Mouse (Mus musculus) hindlimb bud, embryonic 11.5 days (tissue): ENCODE measurements around the gene Gm49342.
"Not testable (repeated sequence)": the region's sequence is repeated elsewhere in the genome, so short reads cannot be mapped to it uniquely, and the experiment has no call there.

Experiments
- DNase-seq: peaks from one replicate; pipeline ENCODE4 v3.0.0-alpha.2; 2012; ENCODE audit warnings: low read depth, low spot score; ENCODE audit errors: extremely low spot score

The Gm49342 gene

DNA sequence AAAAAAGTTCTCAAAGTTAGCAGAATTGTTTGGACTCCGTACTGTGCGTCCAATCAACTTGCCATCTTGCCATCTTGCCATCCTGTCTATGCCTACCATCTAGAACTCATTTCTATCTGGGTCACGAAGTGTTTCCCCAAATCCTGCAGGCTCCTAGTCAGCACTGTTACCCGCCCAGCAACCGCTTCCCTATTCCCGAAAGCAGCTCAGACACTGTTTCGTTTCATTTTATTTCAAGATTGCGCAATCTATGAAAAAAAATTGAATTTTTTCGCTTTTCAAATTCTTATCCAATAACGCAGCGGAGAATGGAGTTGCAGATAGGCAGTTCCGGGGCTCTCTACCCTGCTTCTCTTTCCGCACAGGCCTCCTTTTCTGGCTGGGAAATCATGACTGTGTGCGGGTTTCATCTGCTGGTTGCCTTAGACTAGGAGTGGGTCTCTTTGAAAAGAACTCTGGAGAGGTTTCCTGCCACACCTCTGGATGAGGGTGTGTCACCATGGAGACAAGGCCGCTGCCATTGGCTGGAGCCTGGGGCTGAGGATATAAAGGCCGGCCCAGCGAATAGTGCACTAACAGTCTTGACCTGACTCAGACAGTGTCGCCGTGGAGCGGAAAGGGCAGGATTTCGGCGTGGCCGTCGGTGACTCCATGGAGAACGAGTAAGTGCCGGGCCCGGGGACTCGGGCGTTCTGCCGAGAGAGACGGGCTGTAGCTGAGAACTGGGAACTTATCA lies at the start of gene Gm49342:
Gene Gm49342, plus strand, starts transcription at position 586 of the 736 bp plus-strand sequence.
- peak; percentile 64 for DNase-seq

DNA sequence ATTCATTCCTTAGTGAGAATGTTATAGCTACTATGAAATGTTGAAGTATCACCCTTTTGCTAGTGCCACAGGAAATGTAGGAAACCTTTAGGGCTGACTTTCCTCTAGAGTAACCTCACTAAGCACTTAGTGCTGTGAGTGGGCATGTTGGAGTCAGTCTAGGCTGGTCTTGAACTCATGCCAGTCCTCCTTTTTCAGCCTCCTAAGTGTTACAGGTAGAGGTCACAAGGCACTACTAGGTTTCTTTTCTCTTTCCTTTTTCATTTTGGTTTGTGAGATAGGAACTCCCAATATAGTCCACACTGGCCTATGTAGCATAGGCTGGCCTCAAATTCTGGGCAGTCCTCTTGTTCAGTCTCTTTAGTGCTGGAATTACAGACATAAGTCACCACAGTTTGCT lies 48.9 kb upstream of the Gm49342 start:
- no peak for DNase-seq

DNA sequence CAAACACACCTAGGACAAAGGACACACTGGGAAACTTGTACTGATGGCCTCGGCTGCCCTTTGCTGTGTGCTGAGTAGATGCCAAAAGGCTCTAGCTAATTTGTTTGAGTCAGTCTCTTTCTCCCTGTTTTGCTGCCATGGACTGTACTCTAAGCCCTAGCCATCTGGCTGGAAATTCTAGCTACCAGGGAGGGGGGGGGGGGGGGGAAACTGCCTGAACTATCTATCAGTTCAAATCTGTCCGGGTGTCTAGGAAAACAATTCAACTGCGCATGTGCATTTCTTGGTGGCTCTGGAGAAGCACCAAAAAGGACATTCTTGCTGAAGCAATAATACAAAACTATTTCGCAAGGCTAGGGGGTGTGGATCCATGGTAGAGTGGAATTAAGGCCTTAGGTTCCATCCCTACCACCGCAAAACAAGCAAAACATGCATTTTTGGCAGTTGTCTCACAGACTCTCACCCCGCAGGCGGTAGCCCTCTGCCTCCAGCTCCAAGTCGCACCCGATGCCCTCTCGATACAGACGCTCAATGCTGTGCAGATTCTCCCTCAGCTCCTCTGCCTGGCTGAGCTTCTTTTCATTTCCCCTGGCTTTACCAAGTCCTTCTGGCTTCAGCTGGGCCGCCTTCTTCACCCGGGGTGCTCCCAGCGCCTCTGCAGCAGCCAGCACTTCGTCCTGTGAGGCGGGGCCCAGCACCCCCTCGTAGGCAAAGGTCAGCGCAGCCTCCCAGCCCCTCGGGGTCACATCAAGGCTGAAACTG lies 48.2 kb upstream of the Gm49342 start:
- no peak for DNase-seq

DNA sequence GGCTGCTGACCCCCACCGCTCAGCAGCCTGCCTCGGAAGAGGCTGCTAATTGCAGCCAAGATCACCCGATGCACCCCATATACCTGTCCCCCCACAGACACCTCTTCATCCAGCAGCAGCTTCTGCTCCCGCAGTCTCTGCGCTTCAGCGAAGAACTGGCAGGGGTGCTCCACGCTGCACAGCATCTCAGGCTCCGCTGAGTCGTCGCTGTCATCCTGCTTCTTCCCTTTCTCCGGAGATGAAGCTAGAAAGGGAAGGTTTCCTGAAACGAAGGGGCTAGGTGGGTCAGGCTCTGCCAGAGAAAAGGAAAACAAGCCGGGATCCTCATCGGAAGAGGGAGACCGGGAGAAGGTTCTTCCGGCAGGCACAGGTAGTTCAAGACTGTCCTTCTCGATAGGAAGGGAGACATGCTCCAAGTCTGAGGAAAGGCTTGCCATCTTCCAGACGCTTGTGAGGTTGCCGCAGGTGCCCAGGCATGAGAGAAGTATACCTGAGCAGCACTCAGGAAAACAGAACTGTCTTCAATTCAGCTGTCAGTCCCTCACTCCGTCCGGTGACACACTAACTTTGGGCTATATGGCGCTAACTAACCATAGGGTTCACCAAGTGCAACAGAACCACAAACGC lies 47.5 kb upstream of the Gm49342 start:
- no peak for DNase-seq

DNA sequence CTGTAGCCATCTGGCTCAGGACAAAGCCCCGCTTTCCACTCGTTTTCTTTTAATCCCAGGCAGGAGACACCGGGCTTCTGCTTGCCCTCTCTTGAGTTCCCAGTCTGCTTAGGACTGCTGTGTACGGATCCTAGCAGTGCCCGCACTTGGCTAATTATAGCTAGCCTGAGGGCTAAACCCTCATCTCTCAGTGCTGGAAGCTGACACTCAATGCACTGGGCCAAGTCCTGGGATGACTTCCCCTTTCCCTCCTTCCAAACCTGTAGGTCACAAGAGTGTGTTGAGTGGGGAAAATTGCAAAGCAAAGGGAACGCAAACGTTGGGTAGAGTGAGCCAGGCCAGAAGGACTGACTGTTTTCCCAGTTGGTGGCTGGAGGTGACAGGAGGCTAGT lies 46.9 kb upstream of the Gm49342 start, which contains the start of gene Klhl33:
Gene Klhl33, minus strand, starts transcription at position 134 of the 392 bp plus-strand sequence.
- no peak for DNase-seq

DNA sequence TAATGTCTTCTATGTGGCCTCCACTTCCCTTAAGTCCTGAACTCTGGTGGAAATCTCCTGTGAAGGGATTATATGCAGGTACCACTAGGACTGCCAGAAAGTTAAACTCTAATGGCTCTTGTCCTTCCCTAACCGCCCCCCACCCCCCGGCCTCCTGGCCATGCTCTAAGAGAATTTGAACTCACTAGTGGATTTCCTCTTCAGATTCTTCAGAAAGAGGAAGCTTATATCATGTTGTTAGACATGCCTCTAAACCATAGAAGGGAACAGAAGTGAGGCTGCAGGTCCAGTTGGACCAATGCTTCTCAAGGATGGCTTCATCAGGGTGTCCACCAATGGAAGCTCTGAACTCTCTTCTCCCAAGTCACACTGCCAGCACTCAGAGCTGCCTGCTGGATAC lies 46.3 kb upstream of the Gm49342 start:
- DNase-seq: not testable (repeated sequence)

DNA sequence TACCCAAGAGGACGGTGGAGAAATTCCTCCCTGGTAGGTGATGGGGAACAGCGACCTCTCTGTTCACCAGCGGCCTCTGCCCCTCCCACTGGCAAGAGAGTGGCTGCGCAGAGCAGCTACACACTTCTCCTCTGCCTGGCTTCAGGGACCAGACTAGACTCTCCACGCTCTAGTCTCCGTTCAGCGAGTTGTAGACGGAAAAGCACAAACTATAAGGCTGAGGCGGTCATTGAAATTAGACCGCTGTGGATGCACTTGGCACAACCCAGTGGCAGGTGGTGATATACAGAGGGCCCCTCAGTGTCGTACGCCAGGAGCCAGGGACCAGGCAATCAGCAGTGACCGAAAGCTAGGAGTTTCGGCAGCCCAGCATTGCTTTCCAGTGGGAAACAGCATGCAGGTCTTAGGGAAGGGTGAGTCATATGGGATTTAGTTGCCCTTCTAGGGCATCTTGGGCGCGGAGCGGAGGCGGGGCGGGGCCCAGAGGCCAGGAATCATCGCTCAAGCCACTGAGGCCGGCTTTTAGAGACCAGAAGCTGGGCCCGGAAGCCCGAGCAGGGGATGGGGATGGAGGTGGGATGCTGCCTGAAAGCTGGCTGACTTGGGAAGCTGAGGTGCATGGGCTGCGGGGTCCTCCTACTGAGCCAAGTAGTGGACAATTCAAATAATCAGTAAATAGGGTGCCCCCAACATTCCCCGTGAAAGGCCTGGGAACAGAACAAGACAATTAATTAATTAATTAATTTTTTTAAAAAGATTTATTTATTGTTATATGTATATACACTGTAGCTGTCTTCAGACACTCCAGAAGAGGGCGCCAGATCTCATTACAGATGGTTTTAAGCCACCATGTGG lies 40.1 kb upstream of the Gm49342 start:
- no peak for DNase-seq

DNA sequence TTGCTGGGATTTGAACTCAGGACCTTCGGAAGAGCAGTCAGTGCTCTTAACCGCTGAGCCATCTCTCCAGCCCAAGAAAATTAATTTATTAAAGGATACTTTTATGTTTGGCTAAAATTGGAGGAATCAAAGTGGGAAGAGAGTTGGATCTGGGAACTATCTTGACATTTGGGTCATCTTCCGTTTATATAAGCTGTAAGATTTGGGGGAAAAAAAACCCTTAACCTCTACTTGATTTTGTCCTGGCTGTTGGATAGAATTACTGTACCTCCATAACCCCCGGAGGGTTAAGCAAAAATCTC lies 39.5 kb upstream of the Gm49342 start:
- DNase-seq: no peak

DNA sequence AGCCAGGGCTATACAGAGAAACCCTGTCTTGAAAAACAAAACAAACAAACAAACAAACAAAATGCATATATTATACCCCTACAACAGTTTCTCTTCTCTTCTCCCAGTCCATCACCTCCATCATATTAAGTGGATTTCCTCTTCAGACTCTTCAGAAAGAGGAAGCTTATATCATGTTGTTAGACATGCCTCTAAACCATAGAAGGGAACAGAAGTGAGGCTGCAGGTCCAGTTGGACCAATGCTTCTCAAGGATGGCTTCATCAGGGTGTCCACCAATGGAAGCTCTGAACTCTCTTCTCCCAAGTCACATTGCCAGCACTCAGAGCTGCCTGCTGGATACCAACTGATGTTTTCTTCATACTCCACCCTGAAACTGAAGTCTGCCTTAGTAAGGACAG lies 39.0 kb upstream of the Gm49342 start:
- not testable (repeated sequence) for DNase-seq

DNA sequence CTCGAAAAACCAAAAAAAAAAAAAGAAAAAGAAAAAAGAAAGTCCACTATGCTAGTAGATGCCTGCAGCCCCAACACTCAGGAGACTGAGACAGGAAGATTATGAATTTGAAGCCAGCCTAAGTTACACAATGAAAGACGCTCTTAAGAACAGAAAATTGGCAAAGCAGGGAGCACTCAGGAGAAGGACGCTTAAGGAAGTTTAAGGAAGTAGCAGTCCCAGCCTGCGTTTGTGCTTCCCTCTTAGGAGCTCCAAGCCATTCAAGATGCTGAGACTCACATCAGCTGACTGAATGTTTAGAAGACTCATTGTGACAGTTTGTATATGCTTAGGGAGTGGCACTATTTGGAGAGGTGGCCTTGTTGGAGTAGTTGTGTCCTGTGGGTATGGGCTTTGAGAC lies 36.2 kb upstream of the Gm49342 start:
- no peak for DNase-seq

DNA sequence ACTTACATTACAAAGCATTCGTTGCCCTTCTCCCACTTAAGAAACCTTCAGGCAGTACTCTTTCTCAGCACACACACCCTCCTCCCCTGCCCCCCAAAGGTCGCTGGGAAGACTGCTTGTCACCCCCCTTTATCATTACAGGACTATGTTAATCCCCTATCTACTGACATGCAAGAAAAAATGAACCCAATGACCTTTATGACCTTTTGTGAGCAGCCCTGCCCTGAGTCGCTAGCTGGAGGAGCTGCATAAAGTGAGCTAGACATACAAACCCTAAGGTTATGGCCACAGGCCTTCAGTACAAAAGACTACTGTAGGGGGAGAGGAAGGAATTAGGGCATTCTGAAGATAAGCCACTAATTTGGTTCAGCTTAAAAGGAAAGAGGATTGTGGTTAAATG lies 33.0 kb upstream of the Gm49342 start:
- no peak for DNase-seq

DNA sequence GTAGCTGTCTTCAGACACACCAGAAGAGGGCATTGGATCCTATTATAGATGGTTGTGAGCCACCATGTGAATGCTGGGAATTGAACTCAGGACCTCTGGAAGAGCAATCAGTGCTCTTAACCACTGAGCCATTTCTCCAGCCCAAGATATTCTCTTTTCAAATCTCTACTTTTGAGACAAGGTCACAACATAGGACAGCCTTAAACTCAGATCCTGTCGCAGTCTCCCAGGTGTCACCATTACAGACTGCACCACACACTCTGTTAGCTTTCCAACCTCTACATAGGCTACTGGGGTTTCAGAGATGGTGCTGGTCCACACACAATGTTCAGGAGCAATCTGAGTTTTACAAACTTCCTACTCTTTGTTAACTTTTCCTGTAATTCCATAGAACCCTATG lies 20.9 kb upstream of the Gm49342 start:
- DNase-seq: not testable (repeated sequence)

DNA sequence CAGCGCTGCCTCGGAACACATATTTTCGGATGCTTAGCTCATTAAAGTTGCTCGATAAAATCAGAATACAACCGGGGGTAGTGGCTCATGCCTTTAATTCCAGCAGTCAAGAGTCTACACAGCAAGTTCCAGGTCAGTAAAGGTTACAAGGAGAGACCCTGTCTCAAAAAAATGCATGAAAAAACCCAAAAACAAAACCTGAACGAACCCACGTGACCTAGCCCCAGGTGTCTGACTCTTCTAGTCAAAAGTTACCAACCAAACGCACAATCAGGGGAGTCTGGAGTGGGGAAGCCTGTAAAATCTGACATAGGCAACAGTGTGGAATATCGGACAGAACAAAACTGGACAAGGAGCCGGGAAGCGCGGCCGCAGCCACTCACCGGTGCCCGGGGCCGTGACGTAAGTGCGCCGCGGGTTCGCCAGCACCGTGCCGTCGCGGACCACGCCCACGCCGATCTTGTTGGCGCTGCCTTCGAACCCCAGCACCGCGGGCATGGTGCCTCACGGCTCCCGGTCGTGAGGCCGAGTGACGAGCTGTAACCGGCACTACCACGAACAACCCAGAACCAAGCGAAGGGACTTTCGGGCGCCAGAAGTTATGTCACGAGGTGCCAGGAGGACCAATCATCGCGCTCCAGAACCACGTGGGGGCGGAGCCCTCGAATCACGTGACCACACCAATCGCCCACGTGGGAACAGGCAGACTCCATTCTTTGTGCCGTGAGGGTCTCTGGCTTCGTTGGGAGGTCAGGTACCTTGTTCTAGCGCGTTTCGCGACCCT lies 19.8 kb upstream of the Gm49342 start, which contains the start of the genes Osgep and Apex1:
Gene Osgep, minus strand, starts transcription at position 613 of the 784 bp plus-strand sequence.
Gene Apex1, plus strand, starts transcription at position 688 of the 784 bp plus-strand sequence.
- peak; percentile 95 for DNase-seq

DNA sequence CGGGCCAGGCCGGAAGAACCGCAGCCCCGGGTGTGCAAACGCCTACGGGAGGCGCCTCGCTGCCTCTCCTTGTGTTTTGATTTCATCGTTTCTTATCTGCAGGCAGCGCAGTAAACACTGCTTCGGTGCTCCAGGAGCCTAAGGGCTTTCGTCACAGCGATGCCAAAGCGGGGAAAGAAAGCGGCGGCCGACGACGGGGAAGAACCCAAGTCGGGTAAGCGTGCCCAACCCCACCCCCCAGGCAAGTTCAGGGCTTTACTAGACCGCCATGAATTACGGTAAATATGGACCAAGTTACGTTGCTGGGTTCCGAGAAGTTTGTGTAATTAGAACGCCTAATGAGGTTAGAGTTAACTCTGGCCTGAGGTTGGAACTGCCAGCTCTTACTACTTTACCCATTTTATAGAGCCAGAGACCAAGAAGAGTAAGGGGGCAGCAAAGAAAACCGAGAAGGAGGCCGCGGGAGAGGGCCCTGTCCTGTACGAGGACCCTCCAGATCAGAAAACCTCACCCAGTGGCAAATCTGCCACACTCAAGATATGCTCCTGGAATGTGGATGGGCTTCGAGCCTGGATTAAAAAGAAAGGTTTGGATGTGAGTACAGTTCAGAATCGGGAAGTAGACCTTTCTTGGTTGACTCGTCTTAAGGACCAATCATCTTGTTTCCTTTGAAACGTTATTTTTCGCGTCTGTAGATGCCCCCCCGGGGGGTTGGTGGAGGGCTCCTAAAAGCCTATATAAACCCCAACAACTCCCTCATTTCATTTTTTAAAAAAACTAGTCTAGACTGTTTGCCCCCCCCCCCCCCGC lies 19.0 kb upstream of the Gm49342 start:
- no peak for DNase-seq

DNA sequence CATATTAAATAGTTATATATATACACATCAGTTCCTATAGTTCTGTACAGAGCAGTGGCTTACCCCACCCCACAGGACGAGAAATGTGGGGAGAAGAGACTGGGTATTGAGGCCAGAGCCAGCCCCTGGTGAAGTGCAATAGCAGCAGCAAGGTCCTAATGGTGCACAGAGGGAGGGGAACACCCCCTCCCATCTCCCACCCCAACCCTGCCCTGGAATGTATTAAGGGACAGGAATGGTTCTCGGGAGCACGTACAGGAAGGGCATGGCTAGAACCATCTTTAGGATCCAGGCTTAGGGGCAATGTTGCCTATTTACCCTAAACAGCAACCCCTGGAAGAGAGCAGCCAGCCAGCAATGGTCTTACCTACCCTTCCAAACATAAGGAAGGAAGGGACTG lies 17.0 kb upstream of the Gm49342 start:
- no peak for DNase-seq

DNA sequence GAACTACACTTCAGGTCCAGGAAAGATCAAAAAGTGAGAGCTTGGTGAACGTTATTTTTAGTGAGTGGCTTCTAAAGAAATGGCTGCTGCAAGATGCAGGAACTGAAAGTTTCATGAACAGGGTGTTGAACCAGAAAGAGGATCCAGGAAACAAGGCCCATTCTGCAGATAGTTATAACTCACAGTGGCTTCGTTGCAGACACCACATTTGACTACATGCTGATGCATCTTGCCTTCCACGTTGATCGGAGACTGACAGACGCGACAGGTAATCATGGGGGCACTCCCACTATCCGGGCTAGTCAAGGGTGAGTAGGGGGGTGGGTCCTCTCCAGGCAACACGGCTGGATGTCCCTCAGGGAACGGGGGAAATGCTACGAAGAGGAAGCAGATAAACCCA lies 14.4 kb upstream of the Gm49342 start:
- DNase-seq: no peak

DNA sequence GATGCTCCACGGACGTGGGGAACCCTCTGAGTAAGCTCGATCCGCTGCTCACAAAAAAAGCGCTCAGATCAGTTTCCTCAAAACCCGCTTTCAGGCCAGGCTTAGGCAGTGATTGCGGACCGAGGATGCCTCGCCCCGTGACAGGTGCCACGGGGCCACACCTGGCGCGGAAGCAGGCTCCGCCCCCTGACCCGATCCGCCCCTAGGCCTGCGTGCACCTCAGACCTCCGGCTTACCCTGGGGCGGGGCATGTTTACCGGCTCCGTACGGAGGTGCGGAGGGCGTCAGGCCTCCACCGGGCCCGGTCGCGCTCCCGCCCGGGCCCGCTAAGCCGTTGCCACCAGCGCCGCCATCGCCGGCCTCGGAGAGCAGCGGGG lies 14.0 kb upstream of the Gm49342 start:
- no peak for DNase-seq

DNA sequence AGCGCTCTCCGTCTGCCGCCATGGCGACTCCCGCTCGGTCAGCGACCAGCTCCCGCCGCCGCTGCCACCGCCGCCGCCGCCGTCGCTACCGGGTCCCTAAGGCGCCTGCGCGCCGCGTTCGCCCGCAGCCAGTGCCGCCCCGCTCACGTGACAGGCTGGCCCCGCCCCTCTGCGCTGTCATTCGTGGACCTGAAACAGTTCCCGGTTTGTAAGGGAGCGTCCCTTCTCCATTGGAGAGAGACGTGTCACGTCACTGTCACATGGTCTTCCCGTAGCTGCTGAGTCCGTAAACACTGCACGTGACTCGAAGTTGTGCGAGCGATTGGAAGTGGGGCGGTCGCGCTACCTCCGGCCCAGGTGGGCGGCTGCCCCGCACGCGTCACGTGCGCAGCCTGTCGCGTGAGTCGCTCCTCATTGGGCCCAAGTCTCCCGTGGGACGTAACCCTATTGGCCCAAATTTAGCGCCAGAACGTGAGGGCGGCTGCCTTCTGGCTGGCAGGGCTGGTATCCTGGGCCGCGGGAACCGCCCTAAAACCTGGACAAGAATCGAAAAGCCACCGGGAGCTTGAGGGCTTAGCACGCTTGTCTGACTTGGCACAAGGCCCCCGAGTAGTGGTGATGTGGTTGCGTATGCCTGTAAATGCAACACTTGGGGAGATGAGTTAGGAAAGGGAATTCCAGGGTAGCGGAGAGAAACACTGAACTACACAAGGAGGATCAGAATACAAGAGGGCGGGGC lies 13.4 kb upstream of the Gm49342 start, which contains the start of the genes Pip4p1 and Pnp:
Gene Pip4p1, minus strand, starts transcription at position 103 of the 739 bp plus-strand sequence.
Gene Pnp, plus strand, starts transcription at position 329 of the 739 bp plus-strand sequence.
- DNase-seq: peak; percentile 98
